Mouse (Mus musculus): ENCODE data around the gene Pih1d2. TPM values are rescaled to one million over a fixed set of nuclear protein-coding genes. Genes with fewer than 3 reads are reported as not detected.

Gene Pih1d2
- polyA plus RNA-seq, 1 experiment from 2014 or later: 6.5 TPM

GRCm38 (mm10) chr9:50670690-50671089 lies 53.6 kb downstream of the Pih1d2 start:
- no peak overlapping the region for H3K4me3 ChIP-seq
- H3K36me3 ChIP-seq: peaks cover 52% of the 10 kb centered on the region
- H3K9ac ChIP-seq: no peak overlapping the region
- H3K27me3 ChIP-seq: no peaks in the 10 kb centered on the region
- ATAC-seq (ENCODE audit: low FRiP score, low read depth): no peak
- H3K4me1 ChIP-seq (replicated peaks): no peaks in the 10 kb centered on the region
- no peak overlapping the region for H3K27ac ChIP-seq (replicated peaks)
- no peaks in the 10 kb centered on the region for H3K9me3 ChIP-seq
- no peak overlapping the region for H3K4me2 ChIP-seq
- 29% methylated on average over 5 of the region's 5 CpGs for WGBS

Other genes with a start within 250 kb of the Pih1d2 start
- gene Plet1, start 122.8 kb upstream of the Pih1d2 start, polyA plus RNA-seq (2015; fragmentation: Nextera tagmentation; extraction: Ambion mirVana): 0.51 and 0.52 TPM in 2 replicates
- gene Pts, start 88.6 kb upstream of the Pih1d2 start, polyA plus RNA-seq (2015; fragmentation: Nextera tagmentation; extraction: Ambion mirVana): 108 TPM in 2 replicates
- 17.2 and 26.3 TPM in 2 replicates for gene Il18, start 62.5 kb upstream of the Pih1d2 start, polyA plus RNA-seq (2015; fragmentation: Nextera tagmentation; extraction: Ambion mirVana)
- gene Bco2, start 62.1 kb upstream of the Pih1d2 start, polyA plus RNA-seq (2015; fragmentation: Nextera tagmentation; extraction: Ambion mirVana): 0.47 and 0.60 TPM in 2 replicates
- 0.17 TPM in 1 of 2 replicates, not detected in the other for gene Tex12, start 56.0 kb upstream of the Pih1d2 start, polyA plus RNA-seq (2015; fragmentation: Nextera tagmentation; extraction: Ambion mirVana)
- gene Sdhd, start 13.5 kb upstream of the Pih1d2 start, polyA plus RNA-seq (2015; fragmentation: Nextera tagmentation; extraction: Ambion mirVana): 263 and 265 TPM in 2 replicates
- 341 and 392 TPM in 2 replicates for gene Timm8b, start 13.4 kb upstream of the Pih1d2 start, polyA plus RNA-seq (2015; fragmentation: Nextera tagmentation; extraction: Ambion mirVana)
- 17.9 and 18.4 TPM in 2 replicates for gene Nkapd1, start 143 bp downstream of the Pih1d2 start, polyA plus RNA-seq (2015; fragmentation: Nextera tagmentation; extraction: Ambion mirVana)
- gene Dlat, start 42.5 kb downstream of the Pih1d2 start, polyA plus RNA-seq (2015; fragmentation: Nextera tagmentation; extraction: Ambion mirVana): 51.7 and 52.4 TPM in 2 replicates
- gene Dixdc1, start 122.2 kb downstream of the Pih1d2 start, polyA plus RNA-seq (2015; fragmentation: Nextera tagmentation; extraction: Ambion mirVana): 31.3 and 31.7 TPM in 2 replicates
- gene 2310030G06Rik, start 129.2 kb downstream of the Pih1d2 start, polyA plus RNA-seq (2015; fragmentation: Nextera tagmentation; extraction: Ambion mirVana): 1.7 and 2.0 TPM in 2 replicates
- 13.3 and 15.4 TPM in 2 replicates for gene Cryab, start 134.0 kb downstream of the Pih1d2 start, polyA plus RNA-seq (2015; fragmentation: Nextera tagmentation; extraction: Ambion mirVana)
- 1.6 and 1.8 TPM in 2 replicates for gene Hspb2, start 135.0 kb downstream of the Pih1d2 start, polyA plus RNA-seq (2015; fragmentation: Nextera tagmentation; extraction: Ambion mirVana)
- gene Fdxacb1, start 150.9 kb downstream of the Pih1d2 start, polyA plus RNA-seq (2015; fragmentation: Nextera tagmentation; extraction: Ambion mirVana): 11.1 and 11.3 TPM in 2 replicates
- gene Alg9, start 157.7 kb downstream of the Pih1d2 start, polyA plus RNA-seq (2015; fragmentation: Nextera tagmentation; extraction: Ambion mirVana): 60.5 and 60.6 TPM in 2 replicates
- 55.0 and 55.3 TPM in 2 replicates for gene 1110032A03Rik, start 158.2 kb downstream of the Pih1d2 start, polyA plus RNA-seq (2015; fragmentation: Nextera tagmentation; extraction: Ambion mirVana)
- gene Ppp2r1b, start 228.0 kb downstream of the Pih1d2 start, polyA plus RNA-seq (2015; fragmentation: Nextera tagmentation; extraction: Ambion mirVana): 43.8 and 44.8 TPM in 2 replicates